Mouse (Mus musculus) yolk sac, embryonic 10.5 days (tissue): ENCODE data around the gene Armh1.
"Not testable (repeated sequence)": the region's sequence is repeated elsewhere in the genome, so short reads cannot be mapped to it uniquely, and the experiment has no call there.

Source experiments
- DNase-seq: peaks from one replicate; pipeline ENCODE4 v3.0.0-alpha.2; 2017; ENCODE audit warnings: low spot score

Gene Armh1

GRCm38 (mm10) chr4:117267831-117268437 is 16.0 kb upstream of the Armh1 start:
- DNase-seq: no peak

GRCm38 (mm10) chr4:117267284-117267683 is 15.4 kb upstream of the Armh1 start:
- peak; percentile 34 for DNase-seq

GRCm38 (mm10) chr4:117262987-117263386 is 11.1 kb upstream of the Armh1 start:
- DNase-seq: no peak

- no peak for DNase-seq
These were observed 10.4 kb upstream of the Armh1 start for GRCm38 (mm10) chr4:117262101-117262913.

- no peak for DNase-seq
These were observed 9.3 kb upstream of the Armh1 start for GRCm38 (mm10) chr4:117261222-117261621.

- DNase-seq: not testable (repeated sequence)
These were observed 8.0 kb upstream of the Armh1 start for GRCm38 (mm10) chr4:117259909-117260308.

- DNase-seq: no peak
These were observed 2.7 kb upstream of the Armh1 start for GRCm38 (mm10) chr4:117254672-117255071.

- no peak for DNase-seq
These were observed 2.2 kb upstream of the Armh1 start for GRCm38 (mm10) chr4:117254017-117254627.

GRCm38 (mm10) chr4:117253218-117254016 is 1.5 kb upstream of the Armh1 start:
- DNase-seq: no peak

GRCm38 (mm10) chr4:117252755-117253154 is 830 bp upstream of the Armh1 start:
- DNase-seq: no peak

- DNase-seq: no peak
These were observed 426 bp upstream of the Armh1 start for GRCm38 (mm10) chr4:117252351-117252750.

GRCm38 (mm10) chr4:117250982-117251381 is 943 bp downstream of the Armh1 start:
- DNase-seq: no peak

GRCm38 (mm10) chr4:117240867-117241266 is 11.1 kb downstream of the Armh1 start:
- no peak for DNase-seq

GRCm38 (mm10) chr4:117239153-117239552 is 12.8 kb downstream of the Armh1 start:
- DNase-seq: no peak

GRCm38 (mm10) chr4:117235822-117236221 is 16.1 kb downstream of the Armh1 start:
- no peak for DNase-seq

GRCm38 (mm10) chr4:117234166-117234741 is 17.7 kb downstream of the Armh1 start:
- no peak for DNase-seq

- peak; percentile 61 for DNase-seq
These were observed 20.7 kb downstream of the Armh1 start for GRCm38 (mm10) chr4:117231208-117231607.

GRCm38 (mm10) chr4:117230331-117230730 is 21.6 kb downstream of the Armh1 start:
- no peak for DNase-seq

- no peak for DNase-seq
These were observed 22.3 kb downstream of the Armh1 start for GRCm38 (mm10) chr4:117229590-117229989.

- DNase-seq: no peak
These were observed 26.7 kb downstream of the Armh1 start for GRCm38 (mm10) chr4:117225250-117225649.

GRCm38 (mm10) chr4:117224122-117224521 is 27.8 kb downstream of the Armh1 start:
- DNase-seq: no peak

GRCm38 (mm10) chr4:117223001-117223400 is 28.9 kb downstream of the Armh1 start:
- no peak for DNase-seq
